Mouse (Mus musculus) small intestine, adult 10 weeks (tissue): ENCODE measurements around the gene Dnajc14. TPM values are rescaled to one million over a fixed set of nuclear protein-coding genes. Genes with fewer than 3 reads are reported as not detected.

ENCODE experiments used
- polyA plus RNA-seq: library from polyadenylated mRNA; stranded (reverse); fragments of 350-450 nt; fragmentation: Illumina TruSeq; extraction: RNeasy Lipid Tissue Mini Kit (QIAGEN cat#74804); gene quantifications from one replicate; pipeline ENCODE4 v1.2.3, GENCODE M21; 2014; ENCODE audit warnings: low replicate concordance

Dnajc14 gene
- 39.9 TPM for polyA plus RNA-seq

DNA sequence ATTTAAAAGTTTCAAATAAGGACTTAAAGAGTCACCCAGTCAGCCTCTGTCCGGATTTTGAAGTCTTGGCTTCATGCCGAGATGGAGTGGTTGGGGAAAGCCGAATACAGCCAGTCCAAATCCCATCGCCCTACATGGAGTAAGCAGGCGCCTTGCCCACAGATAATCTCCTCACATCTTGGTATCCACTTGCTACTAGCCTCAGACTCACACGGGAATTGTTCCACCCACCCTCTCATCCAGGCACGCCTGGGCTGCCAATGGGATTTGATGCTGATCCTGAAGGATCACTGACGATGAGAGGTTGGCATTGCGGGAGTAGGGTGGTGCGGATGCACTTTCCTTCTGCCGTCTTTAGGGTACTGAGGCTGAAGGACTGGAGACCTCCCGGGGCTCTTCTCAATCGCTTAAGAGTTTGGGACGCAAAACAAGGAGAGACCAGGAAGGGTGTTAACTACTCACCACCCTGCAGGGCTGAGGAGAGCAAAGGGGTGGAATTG, at the start of gene Dnajc14:
Gene Dnajc14 (plus strand): TSS at position 292 of the 500 bp plus-strand sequence.

DNA sequence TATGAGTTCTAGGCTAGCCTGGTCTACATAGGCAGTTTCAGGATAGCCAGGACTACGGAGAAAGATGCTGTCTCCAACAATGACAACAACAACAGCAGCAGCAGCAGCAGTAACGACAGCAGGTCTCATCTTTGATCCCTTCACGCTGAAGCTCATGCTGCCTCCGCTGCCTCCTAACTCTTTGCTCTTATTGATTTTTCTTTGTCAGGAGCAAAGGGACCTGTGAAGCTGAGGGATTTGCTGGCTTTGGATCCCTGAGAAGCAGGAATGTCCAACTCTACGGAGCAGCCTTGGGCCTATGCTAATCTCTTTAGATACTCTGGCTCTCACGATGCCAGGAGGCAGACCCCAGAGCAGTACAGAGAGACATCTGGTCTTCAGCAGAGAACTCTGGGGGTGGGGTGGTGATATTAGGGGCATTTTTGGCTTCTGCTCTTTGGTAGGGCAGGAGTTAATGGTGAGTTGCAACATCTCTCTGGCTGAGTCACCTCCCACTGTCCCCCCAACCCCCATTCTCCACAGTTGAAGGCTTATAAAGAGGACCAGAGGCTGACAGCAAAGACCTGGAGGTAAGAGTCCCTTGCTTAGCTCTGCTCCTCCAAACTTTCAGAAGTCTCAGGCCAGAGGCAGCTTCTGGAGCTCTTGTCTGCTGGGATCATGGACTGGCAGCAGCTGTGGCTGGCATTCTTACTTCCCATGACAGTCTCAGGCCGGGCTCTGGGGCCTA, 13.3 kb upstream of the Dnajc14 start, which contains the start of gene Mmp19:
Gene Mmp19 (plus strand): TSS at position 513 of the 727 bp plus-strand sequence.

DNA sequence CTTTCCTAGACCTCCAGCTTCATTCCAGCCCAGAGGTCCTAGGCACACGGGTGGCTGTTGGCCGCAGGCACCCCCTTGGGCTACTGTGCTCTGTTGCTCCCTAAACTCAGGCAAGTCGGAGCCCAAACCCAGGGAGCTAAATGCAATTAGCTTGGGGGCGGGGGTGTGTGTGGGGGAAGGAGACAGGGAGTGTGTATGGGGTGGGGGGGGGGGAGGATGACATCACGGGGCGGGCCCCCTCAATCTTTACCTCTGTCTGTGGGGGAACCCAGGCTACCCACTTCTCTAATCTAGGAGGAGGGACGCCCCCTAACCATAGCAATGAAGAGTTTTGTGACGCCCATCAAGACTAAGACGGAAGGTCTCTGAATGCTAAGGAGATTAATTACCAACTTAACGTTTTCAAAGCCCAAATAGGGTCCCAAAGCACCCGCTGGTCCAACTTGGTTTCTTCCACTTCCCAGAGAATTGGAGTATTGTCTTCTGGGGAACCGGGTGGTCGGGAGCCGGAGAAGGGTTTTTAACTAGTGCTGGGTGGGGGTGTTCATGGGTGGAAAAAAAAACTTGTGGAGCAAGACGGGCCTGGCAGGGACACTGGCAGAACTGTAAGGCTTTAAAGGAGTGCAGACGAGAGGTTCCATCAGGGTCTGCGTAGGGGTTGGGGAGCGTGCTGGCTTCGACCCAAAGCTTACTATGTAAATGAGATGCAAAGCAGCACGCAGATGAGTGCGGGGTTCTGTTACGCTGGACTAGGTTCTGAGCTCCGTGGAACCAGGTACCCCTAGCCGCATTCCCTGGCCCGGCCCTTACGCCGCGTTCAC, 619 bp downstream of the Dnajc14 start, which contains the start of gene Tmem198b:
Gene Tmem198b (minus strand): TSS at position 100 of the 821 bp plus-strand sequence.

DNA sequence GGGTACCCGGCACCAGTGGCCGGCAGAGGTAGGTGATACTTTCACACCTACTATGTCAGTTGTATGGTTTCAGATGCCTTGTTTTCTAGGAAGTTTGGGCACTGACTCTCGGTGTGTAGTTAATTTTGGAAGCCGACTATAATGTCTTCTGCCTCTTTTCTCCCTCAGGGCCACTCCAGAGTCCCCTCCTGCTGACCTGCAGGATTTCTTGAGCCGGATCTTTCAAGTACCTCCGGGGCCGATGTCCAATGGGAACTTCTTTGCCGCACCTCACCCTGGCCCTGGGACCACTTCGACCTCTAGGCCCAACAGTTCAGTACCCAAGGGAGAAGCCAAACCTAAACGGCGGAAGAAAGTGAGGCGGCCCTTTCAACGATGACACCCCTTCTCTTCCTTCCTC, 13.2 kb downstream of the Dnajc14 start, which contains the start of gene Sarnp:
Gene Sarnp (plus strand): TSS at position 301 of the 400 bp plus-strand sequence.

DNA sequence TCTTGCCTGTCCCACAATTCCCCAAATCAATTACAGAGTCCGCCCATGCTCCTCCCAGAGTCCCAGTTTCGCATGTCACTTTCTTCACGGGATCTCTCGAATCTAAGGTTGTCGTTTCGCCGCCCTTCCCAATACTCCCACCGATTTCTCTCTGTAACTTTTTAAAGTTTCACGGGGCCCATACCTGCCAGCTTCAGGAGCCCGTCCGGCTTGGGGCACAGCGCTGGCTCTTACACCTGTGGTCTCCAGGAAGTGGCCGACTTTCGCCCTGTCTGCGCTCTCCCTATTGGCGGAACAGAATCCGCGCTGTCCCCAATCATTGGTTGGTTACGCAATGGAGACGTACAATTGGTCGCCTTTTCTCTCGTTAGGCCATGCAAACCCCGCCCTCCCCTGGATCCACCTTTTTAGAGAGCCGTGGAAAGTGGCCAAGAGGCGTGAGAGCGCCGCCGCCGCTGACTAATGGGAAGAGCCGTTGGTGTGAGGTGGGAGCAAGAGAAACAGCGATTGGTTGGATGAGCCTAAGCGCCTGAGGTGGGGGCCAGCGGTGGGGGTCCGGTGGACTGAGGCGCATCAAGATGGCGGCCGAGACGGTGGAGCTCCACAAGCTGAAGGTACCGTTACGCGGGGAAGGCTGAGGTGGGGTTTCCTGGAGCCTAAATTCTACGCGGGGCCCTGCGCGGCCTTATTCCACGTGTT, 17.6 kb downstream of the Dnajc14 start, which contains the start of gene Ormdl2:
Gene Ormdl2 (minus strand): TSS at position 288 of the 699 bp plus-strand sequence.

Other genes starting within 250 kb of the Dnajc14 start
- 72.6 TPM for gene Pa2g4, start 238.1 kb upstream of the Dnajc14 start, polyA plus RNA-seq
- 157 TPM for gene Erbb3, start 214.4 kb upstream of the Dnajc14 start, polyA plus RNA-seq
- gene Rps26, start 177.3 kb upstream of the Dnajc14 start, polyA plus RNA-seq: 7.5 TPM
- 0.41 TPM for gene Ikzf4, start 158.1 kb upstream of the Dnajc14 start, polyA plus RNA-seq
- 2.4 TPM for gene Suox, start 130.0 kb upstream of the Dnajc14 start, polyA plus RNA-seq
- 70.4 TPM for gene Rab5b, start 107.8 kb upstream of the Dnajc14 start, polyA plus RNA-seq
- not detected for gene Pmel, start 99.9 kb upstream of the Dnajc14 start, polyA plus RNA-seq
- gene Cdk2, start 99.0 kb upstream of the Dnajc14 start, polyA plus RNA-seq: 14.3 TPM
- 41.2 TPM for gene Dgka, start 59.2 kb upstream of the Dnajc14 start, polyA plus RNA-seq
- 0.89 TPM for gene Pym1, start 56.2 kb upstream of the Dnajc14 start, polyA plus RNA-seq
- 2.0 TPM for gene Mmp19, start 13.2 kb upstream of the Dnajc14 start, polyA plus RNA-seq
- 3.1 TPM for gene Tmem198b, start 308 bp downstream of the Dnajc14 start, polyA plus RNA-seq
- 242 TPM for gene Sarnp, start 13.3 kb downstream of the Dnajc14 start, polyA plus RNA-seq
- gene Ormdl2, start 17.6 kb downstream of the Dnajc14 start, polyA plus RNA-seq: 206 TPM
- 0.85 TPM for gene Gdf11, start 87.7 kb downstream of the Dnajc14 start, polyA plus RNA-seq
- gene Cd63, start 96.9 kb downstream of the Dnajc14 start, polyA plus RNA-seq: 401 TPM
- gene Rdh5, start 118.8 kb downstream of the Dnajc14 start, polyA plus RNA-seq: 1.5 TPM
- gene Bloc1s1, start 120.0 kb downstream of the Dnajc14 start, polyA plus RNA-seq: 2.2 TPM
- 0.45 TPM for gene Itga7, start 129.8 kb downstream of the Dnajc14 start, polyA plus RNA-seq
- 4.3 TPM for gene Mettl7b, start 156.9 kb downstream of the Dnajc14 start, polyA plus RNA-seq
- gene Olfr9, start 185.4 kb downstream of the Dnajc14 start, polyA plus RNA-seq: not detected
- not detected for gene Olfr763, start 206.7 kb downstream of the Dnajc14 start, polyA plus RNA-seq
- gene Olfr764-ps1, start 235.8 kb downstream of the Dnajc14 start, polyA plus RNA-seq: not detected
- not detected for gene Olfr765, start 245.9 kb downstream of the Dnajc14 start, polyA plus RNA-seq